Mouse (Mus musculus): ENCODE data around the gene Serpina3n.
"Not testable (repeated sequence)": the region's sequence is repeated elsewhere in the genome, so short reads cannot be mapped to it uniquely, and the experiment has no call there.

Serpina3n gene

GRCm38 (mm10) chr12:104440087-104440760 lies 33.7 kb downstream of the Serpina3n start:
- DNase-seq = peak; percentile 77

GRCm38 (mm10) chr12:104443716-104444115 lies 37.2 kb downstream of the Serpina3n start:
- no peak for DNase-seq

- not testable (repeated sequence) for DNase-seq
These were observed 40.5 kb downstream of the Serpina3n start for GRCm38 (mm10) chr12:104447056-104447455.

- DNase-seq = peak; percentile 20
These were observed 41.6 kb downstream of the Serpina3n start for GRCm38 (mm10) chr12:104448099-104448498.

- no peak for DNase-seq
These were observed 43.7 kb downstream of the Serpina3n start for GRCm38 (mm10) chr12:104450257-104450656.

- DNase-seq = no peak
These were observed 46.5 kb downstream of the Serpina3n start for GRCm38 (mm10) chr12:104453002-104453401.

GRCm38 (mm10) chr12:104459377-104459776 lies 52.8 kb downstream of the Serpina3n start:
- no peak for DNase-seq

GRCm38 (mm10) chr12:104461372-104461771 lies 54.8 kb downstream of the Serpina3n start:
- DNase-seq = no peak
